Mouse (Mus musculus): ENCODE measurements at regions not wholly inside any gene's neighbourhood (a gene's known extent, or its start where the extent isn't known, plus 50 kb on each side); places are given as distances from the start of the nearest gene placed in this dataset.

GRCm38 (mm10) chr13:82849037-82849436 lies 654.8 kb upstream of the Mef2c start:
- TF ChIP-seq GATA1 (IDR thresholded peaks at IDR 0.05; ENCODE audit: low read length) = no peak
- TF ChIP-seq TAL1 (IDR thresholded peaks at IDR 0.05; ENCODE audit: low read length) = no peak
- Histone ChIP-seq H3K4me3 (replicated peaks) (no peak overlapping the region), H3K36me3 (ENCODE audit: control insufficient read depth) (no peaks in the 10 kb centered on the region)

DNA sequence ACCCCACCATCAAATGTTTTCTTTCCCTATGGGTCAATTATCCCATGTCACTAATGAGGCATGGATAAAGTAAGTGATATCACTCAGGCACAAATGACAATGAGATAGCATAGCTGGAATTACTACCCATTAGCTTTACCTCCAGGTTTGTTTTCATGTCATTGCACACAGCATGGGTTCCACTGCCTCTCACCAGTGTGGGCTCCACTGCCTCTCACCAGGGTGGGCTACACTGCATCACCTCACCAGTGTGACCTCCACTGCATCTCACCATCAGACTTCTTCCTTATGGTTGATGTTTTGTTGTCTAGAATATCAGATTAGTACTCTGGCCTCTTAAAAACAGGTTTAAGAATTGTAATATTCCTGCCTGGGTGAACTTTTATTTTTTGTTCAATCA lies 634.0 kb upstream of the Mef2c start:
- Histone ChIP-seq H3K4me3 (replicated peaks) (no peak overlapping the region), H3K36me3 (ENCODE audit: control insufficient read depth) (no peaks in the 10 kb centered on the region)
- TF ChIP-seq GATA1 (IDR thresholded peaks at IDR 0.05; ENCODE audit: low read length) (no peak), TAL1 (IDR thresholded peaks at IDR 0.05; ENCODE audit: low read length) (no peak)

More at GRCm38 (mm10) chr13:82849037-82849436, 654.8 kb upstream of the Mef2c start:
- no peaks in the 10 kb centered on the region for H3K4me1 ChIP-seq (ENCODE audit: control insufficient read depth)
- no peaks in the 10 kb centered on the region for H3K27me3 ChIP-seq (ENCODE audit: control insufficient read depth)
- no peaks in the 10 kb centered on the region for H3K9me3 ChIP-seq (ENCODE audit: control insufficient read depth, low read length)

DNA sequence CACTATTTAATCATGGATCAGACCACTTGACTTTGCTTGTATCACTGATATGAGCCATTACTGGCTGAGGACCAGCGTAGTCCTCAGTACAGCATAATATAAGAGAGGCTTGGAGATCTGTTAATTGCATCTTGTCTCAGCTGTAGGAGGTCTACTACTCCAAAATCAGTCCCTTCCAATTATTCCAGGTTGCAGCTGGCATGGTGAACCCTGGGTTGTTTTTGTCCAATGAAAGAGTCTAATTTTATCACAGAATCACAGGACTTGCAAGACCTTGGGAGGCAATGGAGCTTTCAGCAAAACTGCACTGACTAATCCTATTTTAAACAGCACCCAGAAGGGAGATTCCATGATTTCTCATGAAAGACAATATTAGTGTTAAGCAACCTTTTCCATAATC lies 629.7 kb upstream of the Mef2c start:
- no peaks in the 10 kb centered on the region for H3K36me3 ChIP-seq (ENCODE audit: control insufficient read depth)
- H3K9me3 ChIP-seq (ENCODE audit: control insufficient read depth, low read length) = no peaks in the 10 kb centered on the region
- no peaks in the 10 kb centered on the region for H3K4me1 ChIP-seq (ENCODE audit: control insufficient read depth)
- TF ChIP-seq TAL1 (IDR thresholded peaks at IDR 0.05; ENCODE audit: low read length) (no peak), GATA1 (IDR thresholded peaks at IDR 0.05; ENCODE audit: low read length) (no peak)
- no peak overlapping the region for H3K4me3 ChIP-seq (replicated peaks)
- no peaks in the 10 kb centered on the region for H3K27me3 ChIP-seq (ENCODE audit: control insufficient read depth)

More for the DNA sequence above, 634.0 kb upstream of the Mef2c start:
- H3K27me3 ChIP-seq (ENCODE audit: control insufficient read depth) = no peaks in the 10 kb centered on the region
- no peaks in the 10 kb centered on the region for H3K9me3 ChIP-seq (ENCODE audit: control insufficient read depth, low read length)
- H3K4me1 ChIP-seq (ENCODE audit: control insufficient read depth) = no peaks in the 10 kb centered on the region

- Histone ChIP-seq H3K9me3 (ENCODE audit: control insufficient read depth, low read length) (no peaks in the 10 kb centered on the region), H3K4me3 (replicated peaks) (no peak overlapping the region), H3K4me1 (ENCODE audit: control insufficient read depth) (no peaks in the 10 kb centered on the region), H3K27me3 (ENCODE audit: control insufficient read depth) (no peaks in the 10 kb centered on the region), H3K36me3 (ENCODE audit: control insufficient read depth) (no peaks in the 10 kb centered on the region)
- TF ChIP-seq GATA1 (IDR thresholded peaks at IDR 0.05; ENCODE audit: low read length) = no peak
- TF ChIP-seq TAL1 (IDR thresholded peaks at IDR 0.05; ENCODE audit: low read length) = no peak
These were observed 620.5 kb upstream of the Mef2c start for GRCm38 (mm10) chr13:82883368-82883767.

DNA sequence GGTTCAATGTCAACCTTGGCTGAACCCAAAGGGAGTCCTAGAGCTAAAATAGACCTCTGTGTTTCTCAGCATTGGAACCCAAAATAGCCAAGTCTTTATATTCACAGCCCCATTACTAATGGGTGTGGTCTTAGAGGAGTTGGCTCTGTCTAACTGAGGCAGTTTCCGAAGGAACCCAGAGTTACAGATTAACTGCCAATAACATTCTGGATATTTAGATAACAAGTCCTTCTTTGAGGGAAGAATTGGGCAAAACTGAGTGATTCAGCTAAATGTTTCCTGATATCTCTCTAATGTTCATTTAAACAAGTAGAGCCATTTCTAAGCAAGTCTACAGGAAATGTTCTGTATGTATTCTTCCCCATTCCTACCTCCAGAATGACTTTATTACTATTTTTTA lies 615.1 kb upstream of the Mef2c start:
- Histone ChIP-seq H3K4me3 (replicated peaks) (no peak overlapping the region), H3K36me3 (ENCODE audit: control insufficient read depth) (no peaks in the 10 kb centered on the region), H3K4me1 (ENCODE audit: control insufficient read depth) (no peaks in the 10 kb centered on the region), H3K9me3 (ENCODE audit: control insufficient read depth, low read length) (no peaks in the 10 kb centered on the region), H3K27me3 (ENCODE audit: control insufficient read depth) (no peaks in the 10 kb centered on the region)
- TF ChIP-seq TAL1 (IDR thresholded peaks at IDR 0.05; ENCODE audit: low read length) = no peak

GRCm38 (mm10) chr13:82892731-82893130 lies 611.1 kb upstream of the Mef2c start:
- Histone ChIP-seq H3K9me3 (ENCODE audit: control insufficient read depth, low read length) (no peaks in the 10 kb centered on the region), H3K4me3 (replicated peaks) (no peak overlapping the region), H3K4me1 (ENCODE audit: control insufficient read depth) (no peaks in the 10 kb centered on the region), H3K36me3 (ENCODE audit: control insufficient read depth) (no peaks in the 10 kb centered on the region), H3K27me3 (ENCODE audit: control insufficient read depth) (no peaks in the 10 kb centered on the region)
- no peak for TF ChIP-seq TAL1 (IDR thresholded peaks at IDR 0.05; ENCODE audit: low read length)
- TF ChIP-seq GATA1 (IDR thresholded peaks at IDR 0.05; ENCODE audit: low read length) = no peak

- H3K9me3 ChIP-seq (ENCODE audit: control insufficient read depth, low read length) = no peaks in the 10 kb centered on the region
- H3K4me3 ChIP-seq (replicated peaks) = no peak overlapping the region
- no peak for TF ChIP-seq GATA1 (IDR thresholded peaks at IDR 0.05; ENCODE audit: low read length)
- TF ChIP-seq TAL1 (IDR thresholded peaks at IDR 0.05; ENCODE audit: low read length) = no peak
- H3K27me3 ChIP-seq (ENCODE audit: control insufficient read depth) = no peaks in the 10 kb centered on the region
- no peaks in the 10 kb centered on the region for H3K36me3 ChIP-seq (ENCODE audit: control insufficient read depth)
- H3K4me1 ChIP-seq (ENCODE audit: control insufficient read depth) = no peaks in the 10 kb centered on the region
These were observed 604.1 kb upstream of the Mef2c start for GRCm38 (mm10) chr13:82899686-82900085.

- Histone ChIP-seq H3K36me3 (ENCODE audit: control insufficient read depth) (no peaks in the 10 kb centered on the region), H3K4me3 (replicated peaks) (no peak overlapping the region), H3K27me3 (ENCODE audit: control insufficient read depth) (no peaks in the 10 kb centered on the region), H3K9me3 (ENCODE audit: control insufficient read depth, low read length) (no peaks in the 10 kb centered on the region), H3K4me1 (ENCODE audit: control insufficient read depth) (no peaks in the 10 kb centered on the region)
- no peak for TF ChIP-seq TAL1 (IDR thresholded peaks at IDR 0.05; ENCODE audit: low read length)
- no peak for TF ChIP-seq GATA1 (IDR thresholded peaks at IDR 0.05; ENCODE audit: low read length)
These were observed 601.7 kb upstream of the Mef2c start for GRCm38 (mm10) chr13:82902160-82902559.

DNA sequence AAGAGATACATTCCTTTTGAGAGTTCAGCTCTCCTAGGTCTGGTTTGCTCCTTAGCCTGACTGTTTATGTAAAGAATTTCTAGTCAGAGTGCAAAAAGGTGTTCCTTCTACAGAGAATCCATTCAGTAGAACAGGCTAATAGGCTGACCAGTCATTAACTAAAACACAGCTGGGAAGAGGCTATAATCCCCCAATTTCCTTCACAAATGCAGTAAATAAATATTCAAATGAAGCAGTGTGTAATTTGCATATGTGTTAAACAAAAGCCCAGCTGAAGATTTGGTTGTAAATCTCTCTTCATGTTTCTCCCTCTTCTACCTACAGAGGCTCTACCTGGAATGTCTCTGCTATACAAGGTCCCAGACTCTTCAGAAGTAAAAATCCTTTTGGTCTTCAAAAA lies 600.2 kb upstream of the Mef2c start:
- H3K27me3 ChIP-seq (ENCODE audit: control insufficient read depth) = no peaks in the 10 kb centered on the region
- TF ChIP-seq GATA1 (IDR thresholded peaks at IDR 0.05; ENCODE audit: low read length) (no peak), TAL1 (IDR thresholded peaks at IDR 0.05; ENCODE audit: low read length) (no peak)
- H3K4me3 ChIP-seq (replicated peaks) = no peak overlapping the region
- no peaks in the 10 kb centered on the region for H3K4me1 ChIP-seq (ENCODE audit: control insufficient read depth)
- no peaks in the 10 kb centered on the region for H3K9me3 ChIP-seq (ENCODE audit: control insufficient read depth, low read length)
- H3K36me3 ChIP-seq (ENCODE audit: control insufficient read depth) = no peaks in the 10 kb centered on the region

DNA sequence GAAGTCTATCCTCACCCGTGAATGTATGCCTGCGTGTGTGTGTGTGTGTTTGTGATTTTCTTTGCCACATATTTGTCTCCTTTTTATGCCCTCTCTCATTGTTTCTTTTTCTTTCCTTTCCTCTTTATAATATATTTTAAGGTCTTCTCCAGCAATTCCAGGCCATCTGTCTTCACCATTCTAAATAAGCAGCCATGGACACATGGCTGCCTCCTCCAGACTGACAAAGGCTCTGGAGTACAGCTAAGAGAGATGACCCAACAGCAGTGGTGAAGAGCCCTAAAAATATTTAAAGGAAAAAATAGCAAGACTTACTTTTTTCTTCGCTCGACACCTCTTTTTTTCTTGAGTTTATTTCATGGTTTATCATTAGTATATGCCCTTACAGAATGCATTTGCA lies 596.1 kb upstream of the Mef2c start:
- Histone ChIP-seq H3K4me3 (replicated peaks) (no peak overlapping the region), H3K36me3 (ENCODE audit: control insufficient read depth) (no peaks in the 10 kb centered on the region), H3K27me3 (ENCODE audit: control insufficient read depth) (no peaks in the 10 kb centered on the region), H3K9me3 (ENCODE audit: control insufficient read depth, low read length) (no peaks in the 10 kb centered on the region), H3K4me1 (ENCODE audit: control insufficient read depth) (no peaks in the 10 kb centered on the region)
- TF ChIP-seq TAL1 (IDR thresholded peaks at IDR 0.05; ENCODE audit: low read length) = no peak
- no peak for TF ChIP-seq GATA1 (IDR thresholded peaks at IDR 0.05; ENCODE audit: low read length)
